Mouse (Mus musculus) stomach, embryonic 15.5 days (tissue): ENCODE results near the gene 2310009B15Rik. TPM values are rescaled to one million over a fixed set of nuclear protein-coding genes. Genes with fewer than 3 reads are reported as not detected.

Experiments used
- polyA plus RNA-seq: library from polyadenylated mRNA; unstranded; fragments of >200 nt; fragmentation: Nextera tagmentation; extraction: Ambion mirVana; gene quantifications from 2 replicates; pipeline ENCODE4 v1.2.1, GENCODE M21; 2015

2310009B15Rik gene
- polyA plus RNA-seq, 1 experiment from 2014 or later: 40.0 TPM

Other genes starting within 250 kb of the 2310009B15Rik start
- 35.9 and 36.1 TPM in 2 replicates for gene Nek7, start 236.7 kb downstream of the 2310009B15Rik start, polyA plus RNA-seq
- 0.77 and 1.3 TPM in 2 replicates for gene Lhx9, start 8.3 kb downstream of the 2310009B15Rik start, polyA plus RNA-seq
- 10.5 and 11.8 TPM in 2 replicates for gene Dennd1b, start 106.6 kb upstream of the 2310009B15Rik start, polyA plus RNA-seq